Mouse (Mus musculus) cerebral cortex, adult 2 months (tissue): ENCODE results near the gene Ehbp1.

Experiments
- WGBS: fragments of 180-500 bp; shearing (Covaris S2); methylation state at CpG from one replicate; pipeline ENCODE4 v1.1.7; 2018; 5-methylcytosine and 5-hydroxymethylcytosine counted together

Gene Ehbp1

GRCm38 (mm10) chr11:21999396-22000315, 342.4 kb downstream of the Ehbp1 start:
- 46% methylated on average over 31 of the region's 31 CpGs for WGBS

- WGBS: 27% methylated on average over 32 of the region's 32 CpGs
These were observed 343.7 kb downstream of the Ehbp1 start for GRCm38 (mm10) chr11:21998141-21999047.

- WGBS: 22% methylated on average over 20 of the region's 20 CpGs
These were observed 344.4 kb downstream of the Ehbp1 start for GRCm38 (mm10) chr11:21997561-21998140.

- 4% methylated on average over 63 of the region's 63 CpGs for WGBS
These were observed 345.2 kb downstream of the Ehbp1 start for GRCm38 (mm10) chr11:21996661-21997560.

DNA sequence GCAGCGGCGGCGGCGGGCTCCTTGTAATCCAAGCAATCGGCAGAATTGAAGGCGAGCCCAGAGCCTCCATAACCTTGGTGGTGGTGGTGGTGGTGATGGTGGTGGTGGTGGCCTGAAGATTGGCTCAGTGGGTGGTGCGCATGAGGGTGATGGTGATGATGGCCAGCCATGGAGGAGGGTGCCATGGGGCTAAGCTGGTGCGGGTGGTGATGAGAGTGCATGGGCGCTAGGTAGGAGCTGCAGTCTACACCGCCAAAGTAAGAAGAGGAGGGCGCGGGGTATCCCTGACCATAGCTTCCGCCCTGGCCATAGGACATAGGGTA, 345.8 kb downstream of the Ehbp1 start:
- WGBS: 13% methylated on average over 13 of the region's 13 CpGs

GRCm38 (mm10) chr11:21995534-21996324, 346.4 kb downstream of the Ehbp1 start:
- 18% methylated on average over 27 of the region's 27 CpGs for WGBS

DNA sequence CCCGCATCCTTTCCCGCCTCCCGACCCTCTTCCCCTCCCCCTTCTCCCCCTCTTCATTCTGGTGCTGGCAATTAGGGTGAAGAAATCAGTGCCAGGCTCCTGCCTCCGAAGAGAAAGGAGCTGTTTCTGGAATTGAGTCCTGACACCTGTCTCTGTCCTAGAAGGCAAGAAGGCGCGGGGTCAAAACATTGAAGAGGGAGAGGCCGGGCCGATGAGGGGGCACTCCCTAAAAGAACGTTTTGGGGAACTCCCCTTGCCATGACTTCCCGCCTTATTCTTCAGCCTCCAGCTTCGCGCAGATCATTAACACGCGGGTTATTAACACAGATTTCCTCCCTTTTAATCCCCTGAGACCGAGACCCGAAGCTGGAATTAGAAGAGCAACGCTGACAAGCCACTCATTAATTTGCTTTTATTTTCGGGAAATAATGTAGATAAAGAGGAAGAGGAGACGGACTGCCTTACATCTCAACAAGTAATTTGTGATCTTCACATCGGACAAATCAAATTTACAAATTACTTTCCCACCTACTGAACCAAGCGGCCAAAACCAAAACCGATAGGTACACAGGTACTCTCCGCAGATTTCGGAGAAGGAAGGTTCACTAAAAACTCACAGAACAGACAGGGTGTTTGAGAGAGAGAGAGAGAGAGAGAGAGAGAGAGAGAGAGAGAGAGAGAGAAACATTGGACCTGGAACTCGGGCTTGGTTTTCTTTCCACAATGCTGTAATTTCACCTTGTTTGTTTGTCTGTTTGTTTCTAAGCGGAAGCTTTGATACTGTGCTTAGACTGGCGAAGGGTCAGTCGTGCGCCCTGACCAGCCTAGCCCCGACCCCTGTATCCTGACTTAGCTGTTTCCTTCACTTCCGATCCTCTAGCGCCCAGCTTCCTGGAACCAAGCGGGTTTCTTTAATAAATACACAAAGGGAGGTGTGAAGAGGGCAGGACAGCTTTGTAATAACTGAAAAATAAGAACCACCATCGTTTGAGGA, 347.4 kb downstream of the Ehbp1 start:
- 21% methylated on average over 34 of the region's 34 CpGs for WGBS

GRCm38 (mm10) chr11:21993597-21994376, 348.3 kb downstream of the Ehbp1 start:
- WGBS: 11% methylated on average over 47 of the region's 47 CpGs

GRCm38 (mm10) chr11:21992761-21993596, 349.1 kb downstream of the Ehbp1 start:
- WGBS: 11% methylated on average over 96 of the region's 96 CpGs

DNA sequence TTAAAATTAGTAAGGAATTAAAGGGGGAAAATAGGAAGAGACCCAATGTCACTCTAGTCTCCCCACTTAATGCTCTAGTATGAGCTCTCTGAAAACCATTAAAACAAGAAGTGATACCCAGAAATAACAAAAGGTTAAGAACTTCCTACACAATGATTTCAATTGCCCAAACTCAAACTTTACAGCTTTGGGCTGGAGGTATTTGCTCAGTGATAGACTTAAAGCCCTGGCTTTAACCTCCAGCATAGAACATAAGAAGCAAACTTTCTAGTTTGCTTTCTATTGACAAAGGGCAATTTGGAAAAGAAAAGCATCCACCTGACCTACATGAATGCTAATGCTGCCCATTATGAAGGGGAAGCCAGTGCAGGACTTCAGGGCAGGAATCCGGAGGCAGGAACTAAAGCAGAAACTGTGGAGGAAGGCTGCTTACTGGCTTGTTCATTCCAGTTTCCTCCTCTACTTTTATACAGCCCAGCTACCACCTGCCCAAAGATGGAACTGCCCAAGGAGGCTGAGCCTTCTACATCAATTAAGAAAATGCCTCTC, 353.6 kb downstream of the Ehbp1 start:
- WGBS: 89% methylated on average over 1 of the region's 1 CpGs

GRCm38 (mm10) chr11:21985118-21985517, 357.0 kb downstream of the Ehbp1 start:
- WGBS: 48% methylated on average over 1 of the region's 1 CpGs

- WGBS: 81% methylated on average over 5 of the region's 5 CpGs
These were observed 368.0 kb downstream of the Ehbp1 start for GRCm38 (mm10) chr11:21974005-21974531.

GRCm38 (mm10) chr11:21973597-21973996, 368.5 kb downstream of the Ehbp1 start:
- WGBS: 84% methylated on average over 3 of the region's 3 CpGs

GRCm38 (mm10) chr11:21968922-21969321, 373.2 kb downstream of the Ehbp1 start:
- WGBS: 94% methylated on average over 3 of the region's 3 CpGs
